Mouse (Mus musculus): Measurements from ENCODE around the gene Wdr83os.
"Not testable (repeated sequence)": the region's sequence is repeated elsewhere in the genome, so short reads cannot be mapped to it uniquely, and the experiment has no call there.

The Wdr83os gene

DNA sequence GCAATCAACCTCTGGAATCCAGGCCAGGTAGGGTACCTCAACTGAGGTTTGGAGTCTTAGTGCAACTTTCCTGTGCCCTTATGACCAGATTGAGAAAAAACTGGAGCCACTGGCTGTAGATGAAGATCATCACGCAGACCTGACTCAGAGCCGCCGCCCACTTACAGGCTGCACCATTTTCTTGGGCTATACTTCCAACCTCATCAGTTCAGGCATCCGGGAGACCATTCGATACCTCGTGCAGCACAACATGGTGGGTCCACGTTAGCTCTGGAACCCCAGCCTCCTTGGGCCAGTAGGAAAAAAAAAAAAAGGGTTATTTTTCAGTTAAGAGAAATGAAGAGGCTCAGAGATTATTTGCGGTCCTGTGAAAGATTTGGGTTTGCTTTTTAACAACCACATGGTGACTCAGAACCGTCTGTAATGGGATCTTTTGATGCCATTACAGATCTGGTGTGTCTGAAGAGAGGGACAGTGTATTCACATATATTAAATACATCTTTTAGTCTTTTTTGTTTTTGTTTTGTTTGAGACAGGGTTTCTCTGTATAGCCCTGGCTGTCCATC lies 8.1 kb upstream of the Wdr83os start:
- no peak for DNase-seq (ENCODE audit: extremely low read depth, low read depth, low spot score)

DNA sequence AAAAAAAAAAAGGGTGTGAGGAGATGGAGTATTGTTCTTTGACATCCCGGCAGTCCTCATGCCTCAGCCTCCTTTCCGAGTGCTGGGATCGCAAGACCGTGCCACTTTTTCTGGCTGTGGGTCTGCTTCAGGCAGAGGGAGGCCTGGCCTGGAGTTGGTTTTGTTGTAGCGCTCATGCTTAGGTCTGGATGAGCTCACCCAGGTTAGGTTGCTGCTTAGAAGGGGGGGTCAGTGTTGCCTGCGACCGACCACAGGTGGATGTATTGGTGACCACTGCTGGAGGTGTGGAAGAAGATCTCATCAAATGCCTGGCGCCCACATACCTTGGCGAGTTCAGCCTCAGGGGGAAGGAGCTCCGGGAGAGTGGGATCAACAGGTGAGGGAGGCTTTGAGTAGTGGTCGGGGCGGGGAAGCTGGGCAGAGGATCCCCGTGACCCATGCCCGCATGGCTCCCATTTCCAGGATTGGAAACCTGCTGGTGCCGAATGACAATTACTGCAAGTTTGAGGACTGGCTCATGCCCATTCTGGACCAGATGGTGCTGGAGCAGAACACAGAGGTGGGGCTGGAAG lies 7.4 kb upstream of the Wdr83os start:
- no peak for DNase-seq (ENCODE audit: extremely low read depth, low read depth, low spot score)

DNA sequence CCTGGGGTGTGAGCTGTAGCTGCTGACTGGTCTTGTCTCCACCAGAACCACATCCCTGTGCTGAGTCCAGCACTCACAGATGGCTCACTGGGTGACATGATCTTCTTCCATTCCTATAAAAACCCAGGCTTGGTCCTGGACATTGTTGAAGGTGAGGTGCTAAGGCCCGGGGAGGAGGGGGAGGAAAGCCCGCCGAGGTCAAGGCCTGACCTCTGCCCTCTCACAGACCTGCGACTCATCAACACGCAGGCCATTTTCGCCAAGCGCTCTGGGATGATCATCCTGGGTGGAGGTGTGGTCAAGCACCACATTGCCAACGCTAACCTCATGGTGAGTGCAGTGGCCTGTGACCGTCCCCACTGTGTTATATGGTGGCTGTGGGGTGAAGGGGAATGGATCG lies 6.4 kb upstream of the Wdr83os start:
- no peak for DNase-seq (ENCODE audit: extremely low read depth, low read depth, low spot score)

DNA sequence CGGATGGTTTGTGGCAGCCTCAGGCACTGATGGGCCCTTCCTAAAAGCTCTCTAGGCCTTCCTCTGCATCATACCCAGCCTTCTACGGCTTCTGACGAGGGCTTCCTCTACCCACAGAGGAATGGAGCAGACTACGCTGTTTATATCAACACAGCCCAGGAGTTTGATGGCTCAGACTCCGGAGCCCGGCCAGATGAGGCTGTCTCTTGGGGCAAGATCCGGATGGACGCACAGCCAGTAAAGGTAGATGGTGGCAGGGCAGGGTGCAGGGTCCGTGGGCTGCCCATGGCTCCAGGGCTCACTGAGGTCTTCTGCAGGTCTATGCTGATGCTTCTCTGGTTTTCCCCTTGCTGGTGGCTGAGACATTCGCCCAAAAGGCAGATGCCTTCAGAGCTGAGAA lies 5.9 kb upstream of the Wdr83os start:
- no peak for DNase-seq (ENCODE audit: extremely low read depth, low read depth, low spot score)

DNA sequence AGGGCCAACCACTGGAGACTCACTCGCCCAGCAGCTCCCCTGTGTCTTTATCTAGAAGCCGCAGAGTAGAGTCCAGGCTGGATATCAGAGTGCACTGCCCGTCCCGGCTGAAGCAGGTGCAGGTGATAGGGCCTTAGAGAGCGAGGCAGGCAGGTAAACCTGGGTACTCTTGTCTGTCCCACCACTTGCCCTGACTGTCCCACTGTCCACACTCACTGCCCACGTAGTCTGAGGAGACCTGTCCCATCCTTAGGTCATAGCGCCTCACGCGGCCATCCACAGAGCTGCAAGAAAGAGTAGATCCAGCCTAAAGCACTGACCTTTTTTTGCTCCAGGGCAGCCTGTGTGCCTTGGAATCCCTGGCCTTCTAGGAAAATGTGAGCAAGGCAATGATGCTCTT lies 4.5 kb upstream of the Wdr83os start:
- no peak for DNase-seq (ENCODE audit: extremely low read depth, low read depth, low spot score)

DNA sequence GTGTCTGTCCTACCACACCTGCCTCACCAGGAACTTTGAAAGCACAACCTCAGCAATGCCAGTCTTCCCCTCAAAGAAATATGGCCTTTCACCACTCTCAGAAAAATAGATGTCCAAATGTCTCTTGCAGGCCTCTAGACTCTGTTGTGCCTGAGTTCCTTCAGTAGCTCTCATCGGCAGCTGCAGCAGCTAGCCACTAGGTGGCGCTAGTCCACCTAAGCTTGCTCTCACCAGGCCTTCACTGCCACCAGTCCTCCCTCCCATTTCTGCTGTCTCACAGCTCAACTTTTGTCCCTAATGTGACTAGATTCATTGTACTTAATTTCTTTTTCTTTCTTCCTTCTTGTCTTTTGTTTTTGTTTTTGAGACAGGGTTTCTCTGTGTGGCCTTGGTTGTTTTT lies 3.5 kb upstream of the Wdr83os start:
- DNase-seq (ENCODE audit: extremely low read depth, low read depth, low spot score): no peak

DNA sequence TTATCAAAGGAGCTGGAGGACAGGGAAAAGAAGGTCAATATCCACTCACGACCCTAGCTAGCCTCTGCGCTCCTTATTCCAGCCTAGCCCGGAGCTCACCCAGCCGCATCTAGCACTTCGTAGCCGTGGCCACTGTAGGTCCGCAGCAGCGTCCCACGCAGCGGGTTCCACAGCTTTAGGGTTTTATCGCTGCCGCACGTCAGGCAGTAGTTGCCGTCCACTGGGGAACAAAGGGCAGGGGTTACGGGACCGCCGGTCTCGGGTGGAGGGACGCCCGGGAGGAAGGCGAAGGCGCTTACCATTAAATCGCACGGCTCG lies 367 bp upstream of the Wdr83os start:
- DNase-seq (ENCODE audit: extremely low read depth, low read depth, low spot score): no peak

DNA sequence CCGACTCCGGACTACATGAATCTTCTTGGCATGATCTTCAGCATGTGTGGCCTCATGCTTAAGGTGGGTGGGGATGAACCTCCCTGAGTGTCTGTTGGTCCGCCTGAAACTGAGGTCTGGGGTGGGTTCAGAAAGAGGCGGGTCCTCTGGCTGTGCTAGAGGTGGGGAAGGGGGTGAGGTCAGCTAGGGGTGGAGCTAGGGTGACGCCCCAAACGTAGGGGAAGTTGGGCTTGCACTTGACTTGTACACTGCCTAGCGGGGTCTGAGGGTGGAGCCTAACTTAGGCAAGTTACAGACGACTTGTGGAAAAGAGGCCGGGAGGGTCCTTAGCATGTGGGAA lies 646 bp downstream of the Wdr83os start, which contains the start of gene Wdr83:
Gene Wdr83 (minus strand): TSS at position 91 of the 340 bp plus-strand sequence.
- no peak for DNase-seq (ENCODE audit: extremely low read depth, low read depth, low spot score)

DNA sequence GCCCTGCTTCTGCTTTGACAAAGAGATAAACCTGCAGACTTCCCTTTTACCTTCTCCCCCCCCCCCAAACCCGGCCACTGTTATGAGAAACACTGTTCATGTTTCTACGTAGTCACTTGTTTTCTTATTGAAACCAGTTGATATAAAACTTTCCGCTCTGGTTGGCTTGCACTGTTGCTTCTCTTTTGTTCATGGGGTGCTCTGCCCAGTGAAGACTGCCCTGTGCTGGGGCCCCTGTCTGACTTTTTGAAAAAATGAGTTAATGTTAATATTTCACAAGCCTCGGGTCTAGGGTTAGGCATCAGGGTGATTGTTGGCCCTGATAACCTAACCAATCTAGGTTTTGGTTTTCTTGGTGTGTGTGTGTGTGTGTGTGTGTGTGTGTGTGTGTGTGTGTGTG lies 1.6 kb downstream of the Wdr83os start:
- DNase-seq (ENCODE audit: extremely low read depth, low read depth, low spot score): not testable (repeated sequence)

DNA sequence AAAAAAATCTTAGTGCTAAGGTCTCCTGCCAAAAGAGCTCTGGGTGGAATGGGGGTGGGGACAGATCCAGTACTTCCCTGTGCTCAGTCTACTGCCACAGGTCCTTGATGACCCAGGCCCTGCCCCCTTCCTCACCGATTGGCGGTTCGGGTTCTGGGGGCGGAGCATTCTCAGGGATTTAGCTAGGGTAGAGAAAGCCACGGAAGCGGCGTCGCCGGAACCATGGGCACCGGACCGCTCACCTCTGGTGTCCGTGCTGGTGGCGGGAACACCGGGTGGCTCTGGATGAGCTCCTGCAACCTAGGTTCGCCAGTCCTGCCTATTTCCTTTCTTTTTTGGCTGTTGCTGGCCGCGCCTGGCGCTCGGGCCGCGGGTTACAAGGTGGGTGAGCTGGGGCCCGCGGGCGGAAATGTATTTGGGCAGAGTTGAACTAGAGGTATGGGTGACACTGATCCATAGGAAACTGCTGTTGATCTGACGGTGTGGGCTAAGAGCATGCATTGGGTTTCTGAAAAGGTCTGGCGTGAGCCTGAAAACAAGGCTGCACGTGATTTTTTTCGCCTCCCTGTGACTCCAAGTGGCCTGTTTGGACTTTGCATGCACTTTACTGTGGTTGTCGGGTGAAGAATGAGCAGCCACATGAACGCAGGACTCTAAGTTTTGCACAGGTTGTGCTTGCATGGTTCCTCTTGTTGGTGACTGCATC lies 2.7 kb downstream of the Wdr83os start, which contains the start of gene Man2b1:
Gene Man2b1 (plus strand): TSS at position 163 of the 706 bp plus-strand sequence.
- DNase-seq (ENCODE audit: extremely low read depth, low read depth, low spot score): no peak

DNA sequence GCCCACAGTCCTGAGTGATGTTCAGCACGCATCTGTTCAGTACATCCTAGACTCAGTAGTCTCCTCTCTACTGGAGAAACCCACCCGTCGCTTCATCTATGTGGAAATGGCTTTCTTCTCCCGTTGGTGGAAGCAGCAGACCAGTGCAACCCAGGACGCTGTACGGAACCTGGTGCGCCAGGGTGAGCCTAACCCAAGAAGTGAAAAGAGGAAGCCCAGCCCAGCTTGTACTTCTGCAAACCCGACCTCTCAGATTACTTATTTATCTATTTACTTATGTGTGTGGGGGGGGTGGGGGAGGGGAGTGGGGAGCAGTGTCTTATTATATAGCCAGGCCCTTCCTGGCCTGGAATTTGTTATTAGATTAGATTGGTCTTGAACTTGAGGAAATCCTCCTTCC lies 4.1 kb downstream of the Wdr83os start:
- DNase-seq (ENCODE audit: extremely low read depth, low read depth, low spot score): no peak

DNA sequence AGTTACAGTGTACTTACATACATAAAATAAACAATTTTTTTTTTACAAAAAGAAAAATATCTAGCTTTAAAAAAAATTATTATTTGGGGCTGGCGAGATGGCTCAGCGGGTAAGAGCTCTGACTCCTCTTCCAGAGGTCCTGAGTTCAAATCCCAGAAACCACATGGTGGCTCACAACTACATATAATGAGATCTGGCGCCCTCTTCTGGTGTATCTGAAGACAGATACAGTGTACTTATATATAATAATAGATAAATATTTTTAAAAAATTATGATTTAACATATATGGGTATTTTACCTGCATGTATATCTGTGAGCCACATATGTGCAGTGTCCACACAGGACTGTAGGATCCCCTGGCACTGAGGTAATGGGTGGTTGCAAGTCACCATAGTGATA lies 5.7 kb downstream of the Wdr83os start:
- no peak for DNase-seq (ENCODE audit: extremely low read depth, low read depth, low spot score)

DNA sequence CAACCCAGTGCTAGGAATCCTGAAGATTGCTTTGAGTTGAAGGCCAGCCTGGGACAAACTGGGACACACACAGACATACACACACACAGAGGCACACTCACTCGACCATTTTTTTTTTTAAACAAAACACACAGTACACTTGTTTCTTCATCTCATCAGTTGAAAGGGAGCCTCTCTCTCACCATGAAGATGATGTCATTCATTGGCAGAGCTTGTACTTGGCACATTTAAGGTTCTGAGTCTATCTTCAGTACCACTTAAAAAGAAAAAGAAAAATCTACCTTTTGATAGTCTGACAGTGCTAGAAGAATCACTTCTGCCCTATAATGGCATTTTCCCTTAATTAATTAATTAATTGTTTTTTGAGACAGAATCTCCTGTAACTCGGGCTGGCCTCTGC lies 8.2 kb downstream of the Wdr83os start:
- no peak for DNase-seq (ENCODE audit: extremely low read depth, low read depth, low spot score)

DNA sequence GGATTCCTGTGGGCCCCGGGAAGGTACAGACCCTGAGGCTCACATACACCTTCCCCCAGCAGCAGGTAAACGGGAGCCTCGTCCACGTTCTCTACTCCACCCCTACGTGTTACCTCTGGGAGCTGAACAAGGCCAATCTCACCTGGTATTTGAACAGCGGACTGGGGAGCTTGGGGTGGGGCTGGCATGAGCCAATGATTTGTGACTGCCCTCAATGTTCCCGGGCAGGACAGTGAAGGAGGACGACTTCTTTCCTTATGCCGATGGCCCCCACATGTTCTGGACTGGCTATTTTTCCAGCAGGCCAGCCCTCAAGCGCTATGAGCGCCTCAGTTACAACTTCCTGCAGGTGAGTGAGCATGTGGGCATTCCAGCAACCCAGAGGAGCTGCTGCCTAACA lies 10.3 kb downstream of the Wdr83os start:
- no peak for DNase-seq (ENCODE audit: extremely low read depth, low read depth, low spot score)

DNA sequence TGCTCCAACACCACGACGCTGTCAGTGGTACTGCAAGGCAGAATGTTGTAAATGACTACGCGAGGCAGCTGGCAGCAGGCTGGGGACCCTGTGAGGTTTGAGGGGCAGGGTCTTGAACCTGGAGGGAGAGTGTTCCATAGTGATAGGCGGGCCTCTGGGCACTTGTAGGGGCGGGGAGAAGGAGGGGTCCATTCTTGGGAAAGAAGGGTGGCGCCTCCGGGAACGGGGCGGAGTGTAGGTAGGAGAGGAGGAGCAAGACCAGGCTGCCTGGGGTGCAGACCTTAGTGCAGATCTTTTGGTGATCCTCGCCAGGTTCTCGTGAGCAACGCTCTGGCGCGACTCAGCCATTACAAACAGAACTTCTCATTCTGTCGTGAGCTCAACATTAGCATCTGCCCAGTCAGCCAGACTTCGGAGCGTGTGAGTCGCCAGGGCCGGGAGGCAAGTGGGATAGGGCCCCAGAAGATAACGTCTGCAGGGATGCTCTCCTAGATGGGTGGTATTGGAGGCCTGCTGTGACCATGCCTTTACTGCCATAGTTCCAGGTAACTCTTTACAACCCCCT lies 11.1 kb downstream of the Wdr83os start:
- DNase-seq (ENCODE audit: extremely low read depth, low read depth, low spot score): no peak

DNA sequence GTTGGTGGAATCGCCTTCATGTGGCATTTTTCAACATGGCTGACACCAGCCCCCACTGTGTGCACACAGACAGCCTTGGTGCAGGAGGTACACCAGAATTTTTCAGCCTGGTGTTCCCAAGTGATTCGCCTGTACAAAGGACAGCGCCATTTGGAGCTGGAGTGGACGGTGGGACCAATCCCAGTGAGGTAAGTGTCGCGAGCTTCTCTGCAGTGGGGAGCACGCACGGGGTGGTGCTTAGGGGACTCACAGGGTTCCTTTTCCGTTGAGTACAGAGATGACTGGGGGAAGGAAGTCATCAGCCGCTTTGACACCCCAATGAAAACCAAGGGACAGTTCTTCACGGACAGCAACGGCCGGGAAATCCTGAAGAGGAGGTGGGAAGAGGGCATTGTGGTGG lies 14.5 kb downstream of the Wdr83os start:
- DNase-seq (ENCODE audit: extremely low read depth, low read depth, low spot score): no peak

DNA sequence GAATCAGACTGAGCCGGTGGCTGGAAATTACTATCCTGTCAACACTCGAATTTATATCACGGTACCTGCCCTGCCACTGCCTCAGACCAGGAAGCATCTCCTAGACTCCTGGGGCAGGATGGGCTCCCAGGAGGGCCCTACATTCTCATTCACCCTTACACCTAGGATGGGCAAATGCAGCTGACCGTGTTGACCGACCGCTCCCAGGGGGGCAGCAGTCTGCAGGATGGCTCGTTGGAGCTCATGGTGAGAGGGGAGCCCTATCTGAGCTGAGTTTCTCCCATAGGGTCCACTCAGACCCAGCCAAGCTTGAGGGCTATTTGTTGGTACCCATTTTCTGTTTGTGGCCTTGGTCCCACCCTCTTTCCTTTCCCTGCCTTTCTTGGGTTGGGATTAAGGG lies 15.0 kb downstream of the Wdr83os start:
- DNase-seq (ENCODE audit: extremely low read depth, low read depth, low spot score): no peak

DNA sequence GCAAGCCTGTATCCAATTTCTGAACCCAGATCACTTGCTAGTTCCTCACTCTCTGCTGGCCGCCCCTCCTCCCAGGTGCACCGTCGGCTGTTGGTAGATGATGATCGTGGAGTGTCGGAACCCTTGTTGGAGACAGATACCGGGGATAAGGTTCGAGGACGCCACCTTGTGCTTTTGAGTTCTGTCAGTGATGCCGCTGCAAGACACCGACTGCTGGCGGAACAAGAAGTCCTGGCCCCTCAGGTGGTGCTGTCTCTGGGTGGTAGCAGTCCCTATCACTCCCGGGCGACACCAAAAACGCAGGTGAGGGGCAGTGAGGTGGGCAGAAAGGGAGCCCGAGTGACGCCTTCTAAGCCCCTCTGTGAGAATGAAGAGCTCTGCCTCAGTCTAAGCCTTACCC lies 15.7 kb downstream of the Wdr83os start:
- DNase-seq (ENCODE audit: extremely low read depth, low read depth, low spot score): no peak

DNA sequence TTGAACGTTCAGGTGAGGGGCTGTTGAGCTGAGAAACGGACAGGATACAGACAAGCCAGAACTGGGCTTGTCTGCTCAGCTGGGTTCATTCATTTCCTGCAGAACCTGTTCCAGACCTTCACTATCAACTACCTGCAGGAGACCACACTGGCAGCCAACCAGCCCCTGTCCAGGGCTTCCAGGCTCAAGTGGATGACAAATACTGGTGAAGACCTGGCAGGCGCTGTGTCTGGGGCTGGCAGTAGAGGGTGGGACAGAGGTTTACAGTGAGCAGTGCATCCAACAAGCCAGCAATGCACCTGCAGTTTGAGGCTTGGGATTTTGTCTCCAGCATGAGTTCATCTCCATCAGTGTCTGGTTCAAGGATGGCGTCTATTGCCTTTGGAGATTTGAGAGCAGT lies 16.3 kb downstream of the Wdr83os start:
- DNase-seq (ENCODE audit: extremely low read depth, low read depth, low spot score): no peak

DNA sequence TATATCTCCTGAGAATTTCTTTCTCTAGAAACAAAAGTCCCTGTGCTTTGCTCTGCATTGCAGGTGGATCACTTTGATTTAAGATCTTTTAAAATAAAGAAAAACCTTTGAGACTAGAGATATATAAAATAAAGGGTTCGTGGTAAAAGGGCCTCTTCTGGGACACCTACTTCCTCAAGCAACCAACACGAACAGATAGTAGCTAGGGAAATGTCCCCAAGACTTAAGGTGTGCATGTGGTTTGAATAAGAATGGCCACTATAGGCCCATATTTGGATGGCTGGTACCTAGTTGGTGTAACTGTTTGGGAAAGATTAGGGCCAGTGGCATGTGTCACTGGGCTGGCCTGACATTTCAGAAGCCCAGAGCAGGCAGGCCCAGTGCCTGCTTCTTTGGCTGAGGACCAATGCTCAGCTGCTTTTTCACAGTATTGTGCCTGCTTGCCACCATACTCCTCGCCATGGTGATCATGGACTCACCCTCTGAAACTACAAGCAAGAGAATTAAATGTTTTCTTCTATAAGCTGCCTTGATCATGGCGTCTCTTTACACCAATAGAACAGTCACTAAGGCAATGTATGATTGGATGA lies 19.6 kb downstream of the Wdr83os start:
- no peak for DNase-seq (ENCODE audit: extremely low read depth, low read depth, low spot score)

DNA sequence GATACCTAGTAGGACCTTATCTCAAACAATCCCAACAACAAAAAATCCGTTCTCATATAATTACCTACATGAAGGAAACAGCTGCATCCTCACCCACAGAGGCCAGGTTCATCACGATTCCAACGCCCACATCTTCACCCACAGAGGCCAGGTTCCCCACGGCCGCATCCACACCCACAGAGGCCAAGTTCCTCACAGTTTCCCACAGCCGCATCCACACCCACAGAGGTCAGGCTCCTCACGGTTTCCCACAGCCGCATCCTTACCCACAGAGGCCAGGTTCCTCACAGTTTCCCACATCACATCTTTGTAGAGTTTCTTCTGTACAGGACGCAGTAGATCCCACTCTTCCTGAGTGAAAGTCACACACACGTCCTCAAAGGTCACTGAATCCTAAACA lies 32.7 kb downstream of the Wdr83os start:
- no peak for DNase-seq (ENCODE audit: extremely low read depth, low read depth, low spot score)

DNA sequence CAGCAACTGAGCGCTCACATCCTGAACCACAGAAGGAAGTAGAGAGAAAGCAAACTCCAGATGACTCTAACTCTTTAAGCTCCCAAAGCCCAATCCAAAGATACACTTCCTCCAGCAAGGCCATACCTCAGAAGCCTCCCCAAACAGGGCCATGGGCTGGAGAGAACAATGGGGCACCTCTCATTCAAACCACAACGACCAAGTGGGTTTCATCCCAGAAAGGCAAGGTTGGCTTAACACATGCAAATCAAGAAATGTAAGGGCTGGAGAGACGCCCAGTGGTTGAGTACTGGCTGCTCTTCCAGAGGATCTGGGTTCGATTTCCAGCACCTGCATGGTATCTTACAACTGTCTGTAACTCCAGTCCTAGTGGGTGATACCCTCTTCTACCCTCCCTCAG lies 35.0 kb downstream of the Wdr83os start:
- DNase-seq (ENCODE audit: extremely low read depth, low read depth, low spot score): no peak

All from fat pad, adult 2 months (tissue).